Mouse (Mus musculus) adrenal gland, postnatal 25 days (tissue): Measurements from ENCODE around the gene Vrtn. TPM values are rescaled to one million over a fixed set of nuclear protein-coding genes. Genes with fewer than 3 reads are reported as not detected.

Experiments
- DNase-seq: peaks from one replicate; pipeline ENCODE4 v3.0.0; 2021; ENCODE audit warnings: mixed read lengths
- long read RNA-seq: library from polyadenylated mRNA; stranded (forward); transcript quantifications from one replicate; pipeline ENCODE4 v2.0.0, GENCODE M21; 2021
- total RNA-seq: library from RNA; stranded (reverse); gene quantifications from 2 replicates; pipeline ENCODE4 v1.2.3, GENCODE M21; 2021

The Vrtn gene
- total RNA-seq, result not detected in 2 replicates
- long read RNA-seq, result 0 reads

DNA sequence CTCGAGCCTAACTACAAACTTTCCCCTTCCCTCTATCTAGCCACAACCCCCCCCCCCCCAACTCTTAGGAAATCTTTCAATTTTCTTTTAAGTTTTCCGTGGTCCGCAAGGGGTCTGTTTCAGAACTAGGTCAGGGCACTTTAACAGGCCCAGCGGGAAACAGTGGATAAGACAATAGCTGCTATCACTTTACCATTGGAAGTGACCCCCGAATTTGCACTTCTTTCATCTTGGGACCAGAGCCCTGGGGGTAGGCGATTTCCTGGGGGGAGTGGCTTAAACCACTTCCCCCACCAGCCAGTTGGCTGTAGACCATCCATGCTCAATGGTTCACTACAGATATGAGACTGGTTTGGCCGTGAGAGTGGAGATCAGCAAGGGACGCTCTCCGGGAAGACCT, at the start of gene Vrtn:
Vrtn (plus strand) TSS at position 366 of the 400 bp plus-strand sequence.
- no peak for DNase-seq

DNA sequence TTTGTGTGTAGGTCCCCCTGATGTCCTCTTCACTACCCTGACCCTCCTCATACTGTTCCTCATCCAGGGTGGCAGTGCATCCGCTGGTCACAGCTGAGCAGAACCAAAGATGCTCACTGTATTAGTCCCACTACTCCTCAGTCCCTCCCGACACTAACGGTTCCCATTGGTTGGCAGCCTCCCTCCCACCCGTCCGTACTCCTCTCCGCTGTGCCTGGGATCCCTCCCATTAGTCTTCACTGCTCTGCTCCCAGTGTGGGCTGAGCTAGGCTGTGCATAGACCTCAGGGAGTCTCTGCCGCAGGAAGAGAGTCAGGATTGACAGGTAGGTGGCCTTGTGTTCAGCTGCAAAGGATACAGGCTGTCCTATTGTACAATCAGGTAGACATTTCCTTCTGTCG, 42.5 kb upstream of the Vrtn start:
- DNase-seq, result no peak

DNA sequence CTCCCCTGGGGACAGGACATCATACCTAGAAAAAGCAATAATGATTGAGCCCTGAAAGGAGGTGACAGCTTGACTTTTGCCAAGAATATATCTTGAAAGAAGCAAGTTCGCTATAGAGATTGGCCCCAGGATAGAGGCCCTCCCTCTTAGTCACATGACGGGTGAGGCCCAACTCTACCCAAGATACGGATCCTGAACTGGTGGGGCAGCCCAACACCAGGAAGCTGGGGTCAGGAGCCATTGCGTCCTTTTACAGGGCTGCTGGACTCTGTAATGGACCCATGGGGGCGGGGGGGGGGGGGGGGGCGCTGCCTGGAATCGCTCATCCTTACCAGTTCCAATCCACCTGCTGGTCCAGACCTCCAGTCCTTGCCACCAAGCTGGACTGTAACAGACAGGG, 36.8 kb upstream of the Vrtn start:
- no peak for DNase-seq

- DNase-seq, result no peak
Measured at GRCm38 (mm10) chr12:84605860-84606259, 35.0 kb upstream of the Vrtn start.

DNA sequence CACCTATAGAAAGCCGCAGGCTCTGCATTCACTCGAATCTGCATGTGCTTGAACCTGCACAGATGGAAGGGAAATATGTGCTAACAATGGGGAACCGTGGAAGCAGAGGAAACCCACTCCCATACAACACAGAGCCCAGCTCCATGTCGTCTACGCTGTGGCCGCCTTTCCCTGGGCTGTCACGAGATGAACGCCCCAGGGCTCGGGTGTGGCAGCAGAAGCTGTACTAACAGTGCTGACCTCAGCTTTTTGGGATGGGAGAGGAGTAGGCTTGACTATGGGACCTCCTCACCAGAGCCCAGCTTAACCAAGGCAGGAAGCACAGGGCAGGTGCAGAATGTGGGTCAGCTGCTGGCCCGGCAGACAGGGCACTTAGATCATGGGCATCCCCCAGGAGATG, 29.1 kb upstream of the Vrtn start:
- no peak for DNase-seq

- no peak for DNase-seq
Measured at GRCm38 (mm10) chr12:84612518-84612917, 28.3 kb upstream of the Vrtn start.

DNA sequence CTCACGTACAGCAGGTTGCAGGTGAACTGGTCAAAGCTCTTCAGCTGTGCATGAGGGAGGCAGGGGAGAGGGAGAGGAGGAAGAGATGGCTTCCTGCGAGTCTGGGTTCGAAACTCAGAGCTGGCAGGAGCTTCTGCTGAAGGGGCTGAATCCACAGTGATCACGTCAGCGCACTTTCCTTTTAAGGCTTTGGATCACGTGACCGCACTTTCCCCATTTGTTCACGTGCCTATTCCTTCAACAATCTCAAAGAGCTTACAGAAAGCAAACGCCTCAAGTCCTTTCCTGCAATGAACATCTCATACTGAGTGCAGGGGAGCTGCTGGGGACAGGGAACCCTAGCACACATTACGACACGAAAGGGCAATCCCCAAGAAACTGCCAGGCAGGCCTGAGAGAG, 26.8 kb upstream of the Vrtn start:
- no peak for DNase-seq

DNA sequence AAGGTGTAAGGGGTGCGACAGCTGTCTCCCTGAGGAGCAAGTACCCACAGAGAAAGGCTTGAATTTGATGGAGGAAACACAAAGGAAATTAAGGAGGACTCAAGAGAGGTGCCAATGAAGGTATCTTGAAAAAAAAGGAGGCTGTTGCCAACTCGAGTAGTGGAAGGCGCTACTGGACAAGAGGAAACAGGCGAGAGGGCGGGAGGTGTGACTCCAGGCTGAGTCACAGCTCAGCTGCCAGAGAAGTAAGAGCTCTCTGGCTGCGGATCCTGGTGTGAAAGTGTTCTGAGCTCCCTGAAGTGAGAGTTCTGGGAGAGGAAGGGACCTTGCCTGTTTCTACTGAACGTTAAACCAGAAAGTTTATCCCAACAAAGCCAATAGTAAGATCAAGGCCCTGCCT, 26.3 kb upstream of the Vrtn start:
- DNase-seq, result peak; percentile 51

- DNase-seq, result peak; percentile 91
Measured at GRCm38 (mm10) chr12:84616977-84617630, 23.7 kb upstream of the Vrtn start, which contains the start of gene Abcd4. TSS of gene Abcd4 (minus strand) at chr12:84617413.

DNA sequence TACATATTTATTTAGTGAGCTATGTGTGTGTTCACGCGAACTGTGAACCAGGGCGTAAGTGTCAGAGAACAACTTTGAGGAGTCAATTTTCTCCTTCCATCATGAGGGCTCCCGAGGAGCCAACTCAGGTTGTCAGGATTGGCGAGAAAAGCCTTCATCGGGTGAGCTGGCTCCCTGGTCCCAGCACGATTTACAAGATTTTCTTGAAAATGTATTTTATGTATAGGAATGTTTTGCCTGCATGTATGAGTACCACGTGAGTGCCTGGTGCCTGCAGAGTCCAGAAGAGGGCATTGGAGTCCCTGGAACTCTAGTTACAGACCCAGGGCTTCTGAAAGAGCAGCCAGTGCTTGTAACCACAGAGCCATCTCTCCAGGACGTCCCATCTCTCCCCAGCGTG, 23.2 kb upstream of the Vrtn start:
- no peak for DNase-seq

GRCm38 (mm10) chr12:84620975-84621374, 19.8 kb upstream of the Vrtn start:
- no peak for DNase-seq

GRCm38 (mm10) chr12:84624601-84625000, 16.2 kb upstream of the Vrtn start:
- DNase-seq, result no peak

GRCm38 (mm10) chr12:84625116-84625515, 15.7 kb upstream of the Vrtn start:
- no peak for DNase-seq

DNA sequence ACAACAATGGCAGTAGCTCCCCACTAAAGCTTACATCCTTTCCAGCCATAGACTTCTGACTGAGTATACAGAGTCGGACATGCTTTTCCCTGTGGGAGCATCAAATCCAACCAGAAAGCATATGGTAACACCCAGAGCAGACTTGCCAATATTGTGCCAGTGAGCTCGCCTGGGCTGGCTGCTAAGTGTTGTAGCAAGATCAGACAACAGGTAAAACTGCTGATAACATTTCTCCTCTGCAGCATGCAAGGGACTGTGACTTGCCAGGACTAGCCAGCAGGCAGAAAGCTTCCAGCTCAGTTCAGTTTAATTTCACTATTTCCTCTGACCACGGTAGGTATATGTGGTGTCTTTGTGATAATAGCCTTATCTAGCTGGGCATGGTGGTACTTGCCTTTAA, 9.0 kb upstream of the Vrtn start:
- no peak for DNase-seq

DNA sequence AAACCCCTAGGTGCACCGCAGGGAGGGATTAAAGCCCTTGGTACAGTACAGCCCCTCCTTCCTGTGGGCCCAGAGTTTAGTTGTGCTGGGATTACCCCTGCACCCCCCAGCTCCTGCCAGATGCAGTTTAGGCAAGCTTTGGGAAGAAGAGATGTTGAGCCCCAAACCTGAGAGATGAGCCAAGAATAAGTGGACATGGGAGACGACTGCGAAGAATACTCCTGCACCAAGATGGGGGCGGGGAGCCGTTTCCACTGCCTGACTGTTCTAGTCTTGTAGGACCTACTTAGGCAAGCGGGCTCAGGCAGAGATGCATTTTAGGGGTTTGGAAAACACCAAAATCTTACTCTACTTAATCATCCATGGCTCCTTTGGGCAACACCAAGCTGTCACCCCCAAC, 566 bp upstream of the Vrtn start:
- DNase-seq, result no peak

DNA sequence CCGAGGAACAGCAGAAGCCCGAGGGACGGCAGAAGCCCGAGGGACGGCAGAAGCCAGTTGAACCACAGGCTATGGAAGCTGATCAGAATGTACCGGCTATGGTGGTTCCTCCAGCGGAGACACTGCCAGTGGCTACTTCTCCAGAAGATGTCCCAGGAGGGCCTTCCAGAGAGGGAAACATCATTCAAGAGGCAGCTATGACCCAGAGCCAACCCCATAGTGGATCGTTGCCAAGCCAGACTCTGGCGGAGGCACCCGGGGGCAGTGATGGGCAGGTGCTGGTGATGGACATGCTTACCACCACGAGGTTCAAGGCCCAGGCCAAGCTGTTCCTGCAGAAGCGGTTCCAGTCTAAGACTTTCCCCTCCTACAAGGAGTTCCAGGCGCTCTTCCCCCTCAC, 9.4 kb downstream of the Vrtn start:
- DNase-seq, result peak; percentile 15

DNA sequence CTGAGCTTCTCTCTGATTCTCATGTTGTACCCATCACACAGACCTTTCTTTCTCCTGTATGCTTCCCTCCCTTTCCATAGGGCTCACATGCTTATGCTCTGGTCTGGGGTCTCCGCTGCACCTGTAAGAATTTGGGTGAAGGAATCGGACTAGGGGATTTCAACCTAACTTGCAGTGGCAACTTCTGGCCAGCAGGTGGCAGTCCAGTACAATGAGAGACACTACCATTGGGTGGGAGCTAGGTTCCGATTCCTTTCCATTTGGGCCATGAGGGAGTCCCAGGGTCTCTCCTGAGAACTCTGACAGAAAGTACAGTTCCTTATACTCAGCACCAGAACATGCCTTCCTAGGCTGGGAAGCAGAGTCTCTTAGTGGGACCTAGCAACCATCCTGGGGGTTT, 13.1 kb downstream of the Vrtn start:
- peak; percentile 65 for DNase-seq

DNA sequence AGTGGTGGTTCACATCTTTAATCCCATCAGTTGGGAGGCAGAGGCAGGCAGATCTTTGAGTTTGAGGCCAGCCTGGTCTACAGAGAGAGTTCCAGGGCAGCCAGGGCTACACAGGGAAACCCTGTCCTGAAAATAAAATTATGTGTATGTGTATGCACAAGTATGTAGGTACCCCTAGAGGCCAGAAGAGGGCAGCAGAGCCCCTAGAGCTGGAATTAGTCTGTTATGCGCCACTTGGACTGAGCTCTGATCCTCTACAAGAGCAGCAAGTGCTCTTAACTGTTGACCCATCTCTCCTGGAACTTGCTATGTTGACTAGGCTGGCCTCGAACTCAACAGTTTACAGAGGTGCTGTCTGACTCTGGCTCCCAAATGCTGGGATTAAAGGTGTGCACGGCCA, 29.7 kb downstream of the Vrtn start:
- DNase-seq, result no peak

GRCm38 (mm10) chr12:84671646-84672045, 30.8 kb downstream of the Vrtn start:
- DNase-seq, result no peak

DNA sequence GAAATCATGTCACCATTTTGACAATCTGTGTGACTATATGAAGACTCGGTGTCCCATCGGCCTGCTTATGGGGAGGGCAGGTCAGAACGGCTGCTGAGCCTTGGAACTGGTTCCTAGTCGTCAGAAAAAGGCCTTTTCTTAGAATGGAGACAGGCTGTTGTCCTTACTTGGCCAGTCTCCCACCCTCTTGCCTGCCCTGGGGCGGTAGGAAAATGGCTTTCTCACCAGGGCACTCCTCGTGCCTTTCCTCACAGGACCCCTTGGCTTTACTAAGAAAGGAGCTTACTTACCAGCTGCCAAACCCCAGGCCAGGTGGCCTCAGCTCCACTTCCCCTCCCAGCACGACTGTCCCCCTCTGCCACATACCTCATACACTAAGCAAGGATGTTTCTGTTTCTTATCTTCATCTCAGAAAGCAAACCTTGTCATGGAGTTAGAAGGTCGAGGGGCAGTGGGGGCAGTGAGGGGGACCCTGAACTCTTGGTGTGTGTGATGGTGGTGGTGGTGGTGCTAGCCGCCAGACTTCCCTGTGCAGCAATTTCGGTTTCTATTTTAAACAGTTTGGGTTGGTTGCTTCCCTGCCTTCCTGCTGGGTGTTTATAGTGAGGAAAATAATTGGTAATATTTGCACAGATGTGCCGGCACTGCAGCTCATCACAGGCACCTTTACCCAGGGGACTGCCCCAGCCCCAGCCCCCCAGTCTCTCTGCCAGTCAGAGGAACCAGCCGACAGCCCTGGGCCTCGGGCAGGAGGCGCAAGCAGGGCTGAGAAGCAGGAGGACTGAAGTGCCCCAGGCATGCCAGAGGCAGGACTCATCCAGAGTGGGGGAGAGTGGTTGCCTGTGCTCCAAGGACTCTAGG, 34.1 kb downstream of the Vrtn start:
- no peak for DNase-seq

GRCm38 (mm10) chr12:84676011-84676410, 35.2 kb downstream of the Vrtn start:
- DNase-seq, result no peak

- no peak for DNase-seq
Measured at GRCm38 (mm10) chr12:84684569-84684968, 43.8 kb downstream of the Vrtn start.

GRCm38 (mm10) chr12:84686176-84686575, 45.4 kb downstream of the Vrtn start:
- no peak for DNase-seq

DNA sequence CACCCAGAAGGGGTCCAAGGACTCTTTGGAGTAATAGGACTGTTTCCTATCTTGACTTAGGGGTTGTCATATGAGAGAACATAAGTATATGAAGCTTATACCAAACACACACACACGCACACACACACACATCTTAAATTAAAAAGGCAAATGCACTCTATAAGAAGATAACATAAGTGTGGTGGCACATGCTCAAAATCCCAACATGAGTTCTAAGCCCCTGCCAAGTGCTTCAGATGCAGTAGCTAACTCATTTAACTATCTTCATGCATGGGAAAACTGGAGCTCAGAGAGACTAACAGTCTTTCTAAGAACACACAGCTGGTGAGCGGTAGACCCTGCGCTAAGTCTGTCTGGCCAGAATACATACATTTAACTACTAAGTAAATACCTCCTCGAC, 46.7 kb downstream of the Vrtn start:
- DNase-seq, result no peak
